Mouse (Mus musculus): ENCODE results near the gene Cracr2b. TPM values are rescaled to one million over a fixed set of nuclear protein-coding genes. Genes with fewer than 3 reads are reported as not detected.

Gene Cracr2b
- total and polyA plus RNA-seq, 3 experiments, result not detected

DNA sequence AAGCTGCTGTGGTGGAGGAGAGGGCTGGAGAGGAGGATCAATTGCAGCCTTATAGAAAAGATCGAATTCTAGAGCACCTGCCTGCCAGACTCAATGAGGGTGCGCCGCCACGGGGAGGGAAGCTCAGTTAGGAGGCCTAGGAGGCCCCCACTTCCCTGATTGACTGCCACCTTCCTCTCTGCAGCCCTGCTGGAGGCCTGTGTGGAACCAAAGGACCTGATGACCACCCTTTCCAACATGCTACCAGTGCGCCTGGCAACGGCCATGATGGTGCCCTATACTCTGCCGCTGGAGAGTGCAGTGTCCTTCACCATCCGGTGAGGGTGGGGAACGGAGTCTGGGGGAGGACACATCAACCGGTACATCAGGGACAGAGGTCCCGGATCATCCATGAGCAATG is 2.2 kb upstream of the Cracr2b start:
- dilution Hi-C loops (cut with MboI; ENCODE audit: extremely low pct_ligation_motif_present, extremely low pct_unique_long_range_greater_than_20kb, low sequenced_read_pairs), result no loop called here
- Histone ChIP-seq H3K27ac (ENCODE audit: insufficient read depth, low read depth) (no peak overlapping the region), H3K4me2 (ENCODE audit: insufficient read depth, low read depth, poor library complexity, severe bottlenecking) (no peak overlapping the region), H3K9me3 (replicated peaks; ENCODE audit: low read length) (no peaks in the 10 kb centered on the region), H3K4me1 (ENCODE audit: control insufficient read depth in 1 of 2, insufficient read depth in 2 of 2) (peaks cover 11 to 24% of the 10 kb centered on the region in 2 experiments), H3K4me3 (replicated peaks in 1 of 3; ENCODE audit: low read depth in 2 of 3, low read length in 2 of 3, poor library complexity in 1 of 3) (no peak overlapping the region), H3K9ac (ENCODE audit: insufficient read depth, low read depth) (no peak overlapping the region), H3K36me3 (replicated peaks in 1 of 2; ENCODE audit: control insufficient read depth in 1 of 2, insufficient read depth in 1 of 2, low read length in 1 of 2) (peaks cover 22 to 43% of the 10 kb centered on the region in 2 experiments), H3K79me2 (replicated peaks; ENCODE audit: control insufficient read depth, extremely low read depth, insufficient read depth, poor library complexity, severe bottlenecking) (no peaks in the 10 kb centered on the region), H3K27me3 (replicated peaks) (no peaks in the 10 kb centered on the region)
- in situ Hi-C loops (cut with MboI; ENCODE audit: low pct_ligation_motif_present, low pct_unique_long_range_greater_than_20kb, low sequenced_read_pairs), result no loop called here
- TF ChIP-seq CHD1 (IDR thresholded peaks at IDR 0.05; ENCODE audit: low read depth, low read length), result no peak
- TF ChIP-seq ELF1 (IDR thresholded peaks at IDR 0.05; ENCODE audit: low read depth, low read length), result no peak
- no peak for TF ChIP-seq ZNF384 (IDR thresholded peaks at IDR 0.05; ENCODE audit: low read depth, low read length)
- no peak for TF ChIP-seq USF2 (conservative IDR thresholded peaks at IDR 0.05; ENCODE audit: low read depth, low read length)
- TF ChIP-seq NELFE (IDR thresholded peaks at IDR 0.05; ENCODE audit: low read depth, low read length), result no peak
- DNase-seq (ENCODE audit: extremely low read depth), result no peak

DNA sequence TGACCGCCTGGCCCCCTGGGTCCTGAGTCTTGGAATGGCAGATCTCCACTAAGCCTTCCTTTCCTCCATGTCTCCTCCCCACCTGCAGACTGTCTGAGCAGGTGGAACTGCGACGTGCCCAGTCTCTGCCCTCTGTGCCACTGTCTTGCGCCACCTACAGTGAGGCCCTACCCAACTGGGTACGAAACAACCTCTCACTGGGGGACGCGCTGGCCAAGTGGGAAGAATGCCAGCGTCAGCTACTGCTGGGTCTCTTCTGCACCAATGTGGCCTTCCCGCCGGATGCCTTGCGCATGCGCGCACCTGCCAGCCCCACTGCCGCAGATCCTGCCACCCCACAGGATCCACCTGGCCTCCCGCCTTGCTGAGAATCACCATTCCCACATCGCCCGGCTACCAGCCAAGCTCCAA is 1.6 kb upstream of the Cracr2b start:
- no peaks in the 10 kb centered on the region for H3K9me3 ChIP-seq (replicated peaks; ENCODE audit: low read length)
- no peak overlapping the region for H3K9ac ChIP-seq (ENCODE audit: insufficient read depth, low read depth)
- peaks cover 10 to 27% of the 10 kb centered on the region in 2 experiments for H3K4me1 ChIP-seq (ENCODE audit: control insufficient read depth in 1 of 2, insufficient read depth in 2 of 2)

DNA sequence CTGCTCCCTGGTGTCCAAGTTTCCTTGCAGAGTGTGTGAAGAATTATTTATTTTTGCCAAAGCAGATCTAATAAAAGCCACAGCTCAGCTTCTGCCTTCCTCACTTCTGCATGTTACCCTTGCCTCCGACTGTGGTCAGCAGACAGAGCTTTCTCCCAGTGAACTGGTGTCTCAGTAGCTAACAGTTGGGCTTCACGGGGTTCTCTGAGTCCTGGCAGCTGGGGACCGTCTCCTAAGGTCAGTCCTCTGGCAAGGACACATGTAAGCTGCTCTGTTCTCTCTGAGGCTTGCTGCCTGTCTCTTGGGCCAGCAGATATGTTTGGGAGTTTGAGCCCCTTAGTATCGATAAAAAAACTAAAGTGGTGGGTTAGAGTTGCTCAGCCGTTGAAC is 898 bp upstream of the Cracr2b start:
- TF ChIP-seq E2F4 (IDR thresholded peaks at IDR 0.05; ENCODE audit: insufficient replicate concordance, low read depth, low read length) (no peak), MAZ (IDR thresholded peaks at IDR 0.05; ENCODE audit: low read depth, low read length) (no peak), ETS1 (conservative IDR thresholded peaks at IDR 0.05; ENCODE audit: low read depth, low read length) (no peak), MAFK (IDR thresholded peaks at IDR 0.05; ENCODE audit: insufficient replicate concordance, low read length) (no peak), RAD21 (IDR thresholded peaks at IDR 0.05; ENCODE audit: low read depth, low read length) (no peak), UBTF (IDR thresholded peaks at IDR 0.05; ENCODE audit: low read depth, low read length) (no peak)
- Histone ChIP-seq H3K27me3 (replicated peaks) (no peaks in the 10 kb centered on the region), H3K4me3 (replicated peaks in 1 of 3; ENCODE audit: low read depth in 2 of 3, low read length in 2 of 3, poor library complexity in 1 of 3) (no peak overlapping the region), H3K9me3 (replicated peaks; ENCODE audit: low read length) (no peaks in the 10 kb centered on the region), H3K27ac (ENCODE audit: insufficient read depth, low read depth) (no peak overlapping the region), H3K4me2 (ENCODE audit: insufficient read depth, low read depth, poor library complexity, severe bottlenecking) (no peak overlapping the region), H3K4me1 (ENCODE audit: control insufficient read depth in 1 of 2, insufficient read depth in 2 of 2) (peaks cover 6 to 26% of the 10 kb centered on the region in 2 experiments; a peak in 3 of 4 replicates), H3K79me2 (replicated peaks; ENCODE audit: control insufficient read depth, extremely low read depth, insufficient read depth, poor library complexity, severe bottlenecking) (no peaks in the 10 kb centered on the region), H3K9ac (ENCODE audit: insufficient read depth, low read depth) (no peak overlapping the region), H3K36me3 (replicated peaks in 1 of 2; ENCODE audit: control insufficient read depth in 1 of 2, insufficient read depth in 1 of 2, low read length in 1 of 2) (peaks cover 22 to 43% of the 10 kb centered on the region in 2 experiments)
- DNase-seq (ENCODE audit: extremely low read depth), result no peak
- in situ Hi-C loops (cut with MboI; ENCODE audit: low pct_ligation_motif_present, low pct_unique_long_range_greater_than_20kb, low sequenced_read_pairs) (no loop called here), dilution Hi-C loops (cut with MboI; ENCODE audit: extremely low pct_ligation_motif_present, extremely low pct_unique_long_range_greater_than_20kb, low sequenced_read_pairs) (no loop called here)

More for the DNA sequence above, 1.6 kb upstream of the Cracr2b start:
- Histone ChIP-seq H3K27me3 (replicated peaks) (no peaks in the 10 kb centered on the region), H3K27ac (ENCODE audit: insufficient read depth, low read depth) (no peak overlapping the region), H3K79me2 (replicated peaks; ENCODE audit: control insufficient read depth, extremely low read depth, insufficient read depth, poor library complexity, severe bottlenecking) (no peaks in the 10 kb centered on the region), H3K4me2 (ENCODE audit: insufficient read depth, low read depth, poor library complexity, severe bottlenecking) (no peak overlapping the region), H3K36me3 (replicated peaks in 1 of 2; ENCODE audit: control insufficient read depth in 1 of 2, insufficient read depth in 1 of 2, low read length in 1 of 2) (peaks cover 22 to 43% of the 10 kb centered on the region in 2 experiments), H3K4me3 (replicated peaks in 1 of 3; ENCODE audit: low read depth in 2 of 3, low read length in 2 of 3, poor library complexity in 1 of 3) (no peak overlapping the region)
- in situ Hi-C loops (cut with MboI; ENCODE audit: low pct_ligation_motif_present, low pct_unique_long_range_greater_than_20kb, low sequenced_read_pairs), result no loop called here
- no peak for DNase-seq (ENCODE audit: extremely low read depth)
- dilution Hi-C loops (cut with MboI; ENCODE audit: extremely low pct_ligation_motif_present, extremely low pct_unique_long_range_greater_than_20kb, low sequenced_read_pairs), result no loop called here
- TF ChIP-seq TCF12 (IDR thresholded peaks at IDR 0.05; ENCODE audit: low read depth, low read length) (no peak), USF2 (conservative IDR thresholded peaks at IDR 0.05; ENCODE audit: low read depth, low read length) (no peak), CHD1 (IDR thresholded peaks at IDR 0.05; ENCODE audit: low read depth, low read length) (no peak), SIN3A (IDR thresholded peaks at IDR 0.05; ENCODE audit: low read length) (no peak), HCFC1 (IDR thresholded peaks at IDR 0.05; ENCODE audit: low read depth, low read length) (no peak), UBTF (IDR thresholded peaks at IDR 0.05; ENCODE audit: low read depth, low read length) (no peak), RAD21 (IDR thresholded peaks at IDR 0.05; ENCODE audit: low read depth, low read length) (no peak), BHLHE40 (IDR thresholded peaks at IDR 0.05; ENCODE audit: low read depth, low read length) (no peak), ZNF384 (IDR thresholded peaks at IDR 0.05; ENCODE audit: low read depth, low read length) (no peak), ETS1 (conservative IDR thresholded peaks at IDR 0.05; ENCODE audit: low read depth, low read length) (no peak), MXI1 (IDR thresholded peaks at IDR 0.05; ENCODE audit: low read depth, low read length) (no peak), JUND (conservative IDR thresholded peaks at IDR 0.05; ENCODE audit: low read depth, low read length) (no peak), IRF4 (IDR thresholded peaks at IDR 0.05; ENCODE audit: low read depth, low read length) (no peak), MAZ (IDR thresholded peaks at IDR 0.05; ENCODE audit: low read depth, low read length) (no peak), ZC3H11A (IDR thresholded peaks at IDR 0.05; ENCODE audit: low read depth, low read length) (no peak), ELF1 (IDR thresholded peaks at IDR 0.05; ENCODE audit: low read depth, low read length) (no peak), E2F4 (IDR thresholded peaks at IDR 0.05; ENCODE audit: insufficient replicate concordance, low read depth, low read length) (no peak), CTCF (conservative IDR thresholded peaks at IDR 0.05 in 1 of 2, IDR thresholded peaks at IDR 0.05 in 1 of 2; ENCODE audit: low read depth in 2 of 2, low read length in 2 of 2) (no peak), MYC (IDR thresholded peaks at IDR 0.05; ENCODE audit: low read depth, low read length) (no peak), EP300 (IDR thresholded peaks at IDR 0.05; ENCODE audit: low read length) (no peak)
